Mouse (Mus musculus): ENCODE results near the gene Wdsub1.

- TF ChIP-seq POLR2AphosphoS2 (IDR thresholded peaks at IDR 0.05; ENCODE audit: insufficient read length, low read depth): no peak
- no peak for TF ChIP-seq SRF (IDR thresholded peaks at IDR 0.05; ENCODE audit: control insufficient read depth, insufficient read length, low read depth)
- TF ChIP-seq MAX (IDR thresholded peaks at IDR 0.05; ENCODE audit: low read depth): no peak
- no peak for TF ChIP-seq POLR2A (IDR thresholded peaks at IDR 0.05; ENCODE audit: insufficient read length, low read depth)
Measured at GRCm38 (mm10) chr2:59819415-59819814, 63.0 kb downstream of the Wdsub1 start.

Data from myocyte (in vitro differentiated cells).